Mouse (Mus musculus) neutrophil, adult 5-6 weeks (primary cell): ENCODE data around the gene Tbc1d5. TPM values are rescaled to one million over a fixed set of nuclear protein-coding genes. Genes with fewer than 3 reads are reported as not detected.

ENCODE experiments used
- ATAC-seq: fragments of 151-379, 151-347 bp; 2 replicates; pipeline ENCODE4 v1.8.0; 2017; ENCODE audit warnings: mild to moderate bottlenecking, moderate TSS enrichment; ENCODE audit not compliant: insufficient number of reproducible peaks, poor library complexity, low FRiP score, severe bottlenecking; ENCODE audit errors: extremely low read depth
- total RNA-seq: library from RNA; stranded (forward); fragments of 200-1000 nt; gene quantifications from 2 replicates; pipeline ENCODE4 v1.2.3, GENCODE M21; 2017

Gene Tbc1d5
- total RNA-seq, 1 experiment from 2014 or later = 48.0 TPM

- no peak for ATAC-seq
Observed at GRCm38 (mm10) chr17:50908568-50909335, 270.4 kb downstream of the Tbc1d5 start.

GRCm38 (mm10) chr17:50908160-50908559, 271.0 kb downstream of the Tbc1d5 start:
- ATAC-seq = no peak

- ATAC-seq = no peak
Observed at GRCm38 (mm10) chr17:50906630-50907029, 272.5 kb downstream of the Tbc1d5 start.

GRCm38 (mm10) chr17:50904463-50904862, 274.7 kb downstream of the Tbc1d5 start:
- ATAC-seq = no peak

- ATAC-seq = no peak
Observed at GRCm38 (mm10) chr17:50897867-50898266, 281.3 kb downstream of the Tbc1d5 start.

GRCm38 (mm10) chr17:50889475-50889874, 289.7 kb downstream of the Tbc1d5 start:
- peak; percentile 58; the same call in 1 of the 2 replicates for ATAC-seq

- 0 out of 2 replicates have a peak, but pooled peaks have one; percentile 33 for ATAC-seq
Observed at GRCm38 (mm10) chr17:50879910-50880309, 299.2 kb downstream of the Tbc1d5 start.

- ATAC-seq = peak; percentile 60; the same call in 1 of the 2 replicates
Observed at GRCm38 (mm10) chr17:50876451-50876850, 302.7 kb downstream of the Tbc1d5 start.

GRCm38 (mm10) chr17:50874067-50874466, 305.1 kb downstream of the Tbc1d5 start:
- ATAC-seq = no peak

GRCm38 (mm10) chr17:50872600-50872999, 306.6 kb downstream of the Tbc1d5 start:
- no peak for ATAC-seq

GRCm38 (mm10) chr17:50867297-50867696, 311.9 kb downstream of the Tbc1d5 start:
- no peak for ATAC-seq

- no peak for ATAC-seq
Observed at GRCm38 (mm10) chr17:50864781-50865180, 314.4 kb downstream of the Tbc1d5 start.

- ATAC-seq = no peak
Observed at GRCm38 (mm10) chr17:50853220-50853619, 325.9 kb downstream of the Tbc1d5 start.

GRCm38 (mm10) chr17:50851382-50851781, 327.8 kb downstream of the Tbc1d5 start:
- ATAC-seq = no peak

- ATAC-seq = no peak
Observed at GRCm38 (mm10) chr17:50814089-50814488, 365.1 kb downstream of the Tbc1d5 start.

- ATAC-seq = no peak
Observed at GRCm38 (mm10) chr17:50813580-50813979, 365.6 kb downstream of the Tbc1d5 start.

GRCm38 (mm10) chr17:50805631-50806030, 373.5 kb downstream of the Tbc1d5 start:
- ATAC-seq = no peak

- no peak for ATAC-seq
Observed at GRCm38 (mm10) chr17:50803234-50803633, 375.9 kb downstream of the Tbc1d5 start.

GRCm38 (mm10) chr17:50802380-50802779, 376.8 kb downstream of the Tbc1d5 start:
- ATAC-seq = no peak

- peak; percentile 95 for ATAC-seq
Observed at GRCm38 (mm10) chr17:50795445-50796095, 383.6 kb downstream of the Tbc1d5 start.
